Mouse (Mus musculus) kidney, postnatal 14 days (tissue): ENCODE measurements at regions not wholly inside any gene's neighbourhood (a gene's known extent, or its start where the extent isn't known, plus 50 kb on each side); places are given as distances from the start of the nearest gene placed in this dataset.

ENCODE experiments used
- DNase-seq: peaks from one replicate; pipeline ENCODE4 v3.0.0; 2022; ENCODE audit warnings: mixed read lengths

- no peak for DNase-seq
Measured at GRCm38 (mm10) chr7:123642596-123642995, 142.3 kb upstream of the Zkscan2 start.

- no peak for DNase-seq
Measured at GRCm38 (mm10) chr7:123643426-123643825, 143.2 kb upstream of the Zkscan2 start.

GRCm38 (mm10) chr7:123645521-123645920 is 145.3 kb upstream of the Zkscan2 start:
- DNase-seq, result no peak

- no peak for DNase-seq
Measured at GRCm38 (mm10) chr7:123665459-123665858, 165.2 kb upstream of the Zkscan2 start.

- DNase-seq, result no peak
Measured at GRCm38 (mm10) chr7:123684762-123685161, 184.5 kb upstream of the Zkscan2 start.

- DNase-seq, result no peak
Measured at GRCm38 (mm10) chr7:123686547-123686946, 186.3 kb upstream of the Zkscan2 start.

GRCm38 (mm10) chr7:123731016-123731415 is 230.8 kb upstream of the Zkscan2 start:
- no peak for DNase-seq

GRCm38 (mm10) chr7:123733061-123733460 is 232.8 kb upstream of the Zkscan2 start:
- DNase-seq, result no peak

- DNase-seq, result no peak
Measured at GRCm38 (mm10) chr7:123747986-123748385, 234.7 kb upstream of the Hs3st4 start.

- DNase-seq, result no peak
Measured at GRCm38 (mm10) chr7:123753252-123753651, 229.4 kb upstream of the Hs3st4 start.

- DNase-seq, result no peak
Measured at GRCm38 (mm10) chr7:123795036-123795435, 187.6 kb upstream of the Hs3st4 start.

GRCm38 (mm10) chr7:123796096-123796495 is 186.6 kb upstream of the Hs3st4 start:
- no peak for DNase-seq

- no peak for DNase-seq
Measured at GRCm38 (mm10) chr7:123805650-123806049, 177.0 kb upstream of the Hs3st4 start.

- peak; percentile 3 for DNase-seq
Measured at GRCm38 (mm10) chr7:123823976-123824375, 158.7 kb upstream of the Hs3st4 start.

GRCm38 (mm10) chr7:123826406-123826805 is 156.3 kb upstream of the Hs3st4 start:
- no peak for DNase-seq

GRCm38 (mm10) chr7:123842552-123842951 is 140.1 kb upstream of the Hs3st4 start:
- no peak for DNase-seq

- DNase-seq, result peak; percentile 57
Measured at GRCm38 (mm10) chr7:123847081-123847480, 135.6 kb upstream of the Hs3st4 start.

- DNase-seq, result no peak
Measured at GRCm38 (mm10) chr7:123848644-123849043, 134.0 kb upstream of the Hs3st4 start.

- no peak for DNase-seq
Measured at GRCm38 (mm10) chr7:123849220-123849619, 133.4 kb upstream of the Hs3st4 start.

- DNase-seq, result no peak
Measured at GRCm38 (mm10) chr7:123850272-123851197, 132.1 kb upstream of the Hs3st4 start.

- DNase-seq, result no peak
Measured at GRCm38 (mm10) chr7:123857539-123857938, 125.1 kb upstream of the Hs3st4 start.

- no peak for DNase-seq
Measured at GRCm38 (mm10) chr7:123861706-123862105, 121.0 kb upstream of the Hs3st4 start.

- DNase-seq, result no peak
Measured at GRCm38 (mm10) chr7:123896759-123897444, 85.8 kb upstream of the Hs3st4 start.
